Mouse (Mus musculus) myocyte (in vitro differentiated cells): ENCODE results near the gene Gtf3a. TPM values are rescaled to one million over a fixed set of nuclear protein-coding genes. Genes with fewer than 3 reads are reported as not detected.

Experiments
- H3K27me3 ChIP-seq: one replicate; pipeline ENCODE4 v1.6.1; 2011; ENCODE audit not compliant: control insufficient read depth, insufficient read depth, insufficient read length
- H3K36me3 ChIP-seq: one replicate; pipeline ENCODE4 v1.6.1; 2011; ENCODE audit not compliant: control insufficient read depth, insufficient read depth
- H3K4me2 ChIP-seq: one replicate; pipeline ENCODE4 v1.6.1; 2011; ENCODE audit warnings: low read depth, control low read depth
- H3K4me3 ChIP-seq: one replicate; pipeline ENCODE4 v1.5.1; 2011; ENCODE audit warnings: mild to moderate bottlenecking, control low read depth, moderate library complexity
- H3K79me2 ChIP-seq: one replicate; pipeline ENCODE4 v1.6.1; 2011; ENCODE audit not compliant: control insufficient read depth, insufficient read depth
- H3ac ChIP-seq: one replicate; pipeline ENCODE4 v1.6.1; 2011; ENCODE audit not compliant: control insufficient read depth, insufficient read length
- CEBPB ChIP-seq: IDR thresholded peaks from 2 replicates; pipeline ENCODE4 v1.6.1; 2011; ENCODE audit warnings: mild to moderate bottlenecking, moderate library complexity; ENCODE audit not compliant: poor library complexity, insufficient read depth, severe bottlenecking
- E2F4 ChIP-seq: IDR thresholded peaks from one replicate; pipeline ENCODE4 v1.6.1; 2011; ENCODE audit warnings: mild to moderate bottlenecking, control low read depth, moderate library complexity; ENCODE audit not compliant: insufficient read depth
- MAX ChIP-seq: IDR thresholded peaks from one replicate; pipeline ENCODE4 v1.6.1; 2011; ENCODE audit warnings: low read depth, mild to moderate bottlenecking, control low read depth
- MYOD1 ChIP-seq, 3 experiments: IDR thresholded peaks; one replicate each; pipeline ENCODE4 v1.6.1; 2011; ENCODE audit warnings: control low read depth in 2 of 3, low read depth in 2 of 3, mild to moderate bottlenecking in 2 of 3, moderate library complexity in 1 of 3; ENCODE audit not compliant: insufficient read length in 2 of 3, control insufficient read depth in 1 of 3
- MYOG ChIP-seq, 3 experiments: IDR thresholded peaks; one replicate each; pipeline ENCODE4 v1.6.1; 2011; ENCODE audit warnings: control low read depth in 2 of 3, low read depth in 2 of 3, mild to moderate bottlenecking in 2 of 3; ENCODE audit not compliant: insufficient read length in 2 of 3, control insufficient read depth in 1 of 3, insufficient read depth in 1 of 3
- POLR2A ChIP-seq: IDR thresholded peaks from one replicate; pipeline ENCODE4 v1.6.1; 2011; ENCODE audit warnings: low read depth, mild to moderate bottlenecking, control low read depth, moderate library complexity; ENCODE audit not compliant: insufficient read length
- POLR2AphosphoS2 ChIP-seq: IDR thresholded peaks from one replicate; pipeline ENCODE4 v1.6.1; 2011; ENCODE audit warnings: low read depth, control low read depth; ENCODE audit not compliant: insufficient read length
- REST ChIP-seq: IDR thresholded peaks from one replicate; pipeline ENCODE4 v1.6.1; 2011; ENCODE audit warnings: mild to moderate bottlenecking, control low read depth, moderate library complexity; ENCODE audit not compliant: insufficient read depth, insufficient read length
- SRF ChIP-seq: IDR thresholded peaks from one replicate; pipeline ENCODE4 v1.6.1; 2011; ENCODE audit warnings: low read depth; ENCODE audit not compliant: control insufficient read depth, insufficient read length
- TCF12 ChIP-seq: IDR thresholded peaks from one replicate; pipeline ENCODE4 v1.6.1; 2011; ENCODE audit warnings: mild to moderate bottlenecking, control low read depth; ENCODE audit not compliant: poor library complexity, insufficient read depth, severe bottlenecking
- TCF3 ChIP-seq: IDR thresholded peaks from one replicate; pipeline ENCODE4 v1.6.1; 2011; ENCODE audit warnings: low read depth, control low read depth; ENCODE audit not compliant: insufficient read length
- USF1 ChIP-seq: IDR thresholded peaks from one replicate; pipeline ENCODE4 v1.6.1; 2011; ENCODE audit warnings: low read depth, mild to moderate bottlenecking, control low read depth, moderate library complexity
- polyA plus RNA-seq: library from polyadenylated mRNA; unstranded; fragments of >200 nt; fragmentation: generic; extraction: Trizol; gene quantifications from one replicate; pipeline ENCODE4 v1.2.1, GENCODE M21; 2012; ENCODE audit warnings: missing spikeins

Gtf3a gene
- polyA plus RNA-seq, 1 experiment: 49.9 TPM

- TF ChIP-seq E2F4: no peak
- TF ChIP-seq REST: no peak
- TF ChIP-seq MYOG (IDR thresholded peaks at IDR 0.05; ENCODE audit: control insufficient read depth in 1 of 3, insufficient read depth in 1 of 3, insufficient read length in 2 of 3, low read depth in 2 of 3): no peak
- TF ChIP-seq TCF12: no peak
- TF ChIP-seq USF1: no peak
- no peak for TF ChIP-seq SRF
- no peak for TF ChIP-seq MAX
- H3ac ChIP-seq: no peak overlapping the region
- H3K4me3 ChIP-seq: no peak overlapping the region
- H3K36me3 ChIP-seq: peaks cover 7% of the 10 kb centered on the region
- H3K27me3 ChIP-seq: no peaks in the 10 kb centered on the region
- no peak overlapping the region for H3K4me2 ChIP-seq
- no peaks in the 10 kb centered on the region for H3K79me2 ChIP-seq
These were observed 7.2 kb downstream of the Gtf3a start for GRCm38 (mm10) chr5:146955651-146956050.

- no peaks in the 10 kb centered on the region for H3K79me2 ChIP-seq
- TF ChIP-seq MYOD1 (IDR thresholded peaks at IDR 0.05; ENCODE audit: control insufficient read depth in 1 of 3, insufficient read length in 2 of 3, low read depth in 2 of 3) (no peak), E2F4 (no peak), MYOG (IDR thresholded peaks at IDR 0.05; ENCODE audit: control insufficient read depth in 1 of 3, insufficient read depth in 1 of 3, insufficient read length in 2 of 3, low read depth in 2 of 3) (no peak), TCF3 (no peak), TCF12 (no peak), CEBPB (no peak), SRF (no peak), USF1 (no peak), MAX (no peak), REST (no peak), POLR2AphosphoS2 (no peak), POLR2A (no peak)
These were observed 8.2 kb downstream of the Gtf3a start for GRCm38 (mm10) chr5:146956678-146957077.

GRCm38 (mm10) chr5:146963118-146963936, 14.9 kb downstream of the Gtf3a start, which contains the start of gene Mtif3:
Gene Mtif3, minus strand, starts transcription at chr5:146963800.
- Histone ChIP-seq H3K36me3 (no peaks in the 10 kb centered on the region), H3K27me3 (no peaks in the 10 kb centered on the region), H3K4me2 (peak within 1 kb of the TSS; percentile 83), H3K79me2 (no peaks in the 10 kb centered on the region), H3ac (peak within 1 kb of the TSS; percentile 71), H3K4me3 (peak within 1 kb of the TSS; percentile 84)
- TF ChIP-seq CEBPB (no peak), MYOG (IDR thresholded peaks at IDR 0.05; ENCODE audit: control insufficient read depth in 1 of 3, insufficient read depth in 1 of 3, insufficient read length in 2 of 3, low read depth in 2 of 3) (peak in 1 of 3 experiments; percentile 2), POLR2A (peak; percentile 57), MYOD1 (IDR thresholded peaks at IDR 0.05; ENCODE audit: control insufficient read depth in 1 of 3, insufficient read length in 2 of 3, low read depth in 2 of 3) (peak in 2 of 3 experiments; percentile 14 to 18), TCF12 (no peak), REST (no peak), POLR2AphosphoS2 (peak; percentile 29), TCF3 (no peak), MAX (no peak), E2F4 (no peak)

More at GRCm38 (mm10) chr5:146956678-146957077, 8.2 kb downstream of the Gtf3a start:
- Histone ChIP-seq H3K27me3 (no peaks in the 10 kb centered on the region), H3K36me3 (peaks cover 7% of the 10 kb centered on the region), H3K4me2 (no peak overlapping the region), H3K4me3 (no peak overlapping the region), H3ac (no peak overlapping the region)

DNA sequence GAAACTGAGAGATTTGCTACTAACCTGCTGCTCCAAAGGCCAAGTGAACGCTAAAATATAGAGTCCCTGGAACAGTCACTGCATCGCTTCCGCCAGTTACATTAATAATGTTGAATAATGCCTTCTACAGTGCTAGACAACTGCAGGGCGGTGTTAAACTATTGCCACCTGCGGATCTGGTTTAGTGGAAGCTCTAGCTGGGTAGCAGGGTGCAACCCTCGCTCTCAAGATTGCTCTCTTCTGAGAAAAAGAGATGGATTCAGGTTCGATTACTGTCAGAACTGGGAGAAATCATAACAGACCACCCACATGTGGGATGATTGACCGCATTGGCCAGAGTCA, 15.5 kb downstream of the Gtf3a start:
- Histone ChIP-seq H3K79me2 (no peaks in the 10 kb centered on the region), H3K4me2 (peak overlapping the region; percentile 83), H3ac (peak overlapping the region; percentile 71), H3K4me3 (peak overlapping the region; percentile 84), H3K27me3 (no peaks in the 10 kb centered on the region), H3K36me3 (no peaks in the 10 kb centered on the region)
- no peak for TF ChIP-seq MAX
- no peak for TF ChIP-seq REST
- no peak for TF ChIP-seq CEBPB
- TF ChIP-seq MYOD1 (IDR thresholded peaks at IDR 0.05; ENCODE audit: control insufficient read depth in 1 of 3, insufficient read length in 2 of 3, low read depth in 2 of 3): no peak
- TF ChIP-seq MYOG (IDR thresholded peaks at IDR 0.05; ENCODE audit: control insufficient read depth in 1 of 3, insufficient read depth in 1 of 3, insufficient read length in 2 of 3, low read depth in 2 of 3): no peak
- TF ChIP-seq SRF: no peak
- TF ChIP-seq TCF3: no peak
- TF ChIP-seq USF1: no peak
- TF ChIP-seq POLR2AphosphoS2: no peak
- no peak for TF ChIP-seq POLR2A
- no peak for TF ChIP-seq TCF12
